Mouse (Mus musculus): ENCODE data around the gene Plac1. TPM values are rescaled to one million over a fixed set of nuclear protein-coding genes. Genes with fewer than 3 reads are reported as not detected.

The Plac1 gene
- polyA plus RNA-seq, 1 experiment from 2014 or later, result 6.0 TPM

- no peaks in the 10 kb centered on the region for H3K36me3 ChIP-seq
- WGBS, result 80% methylated on average over 2 of the region's 2 CpGs
Observed at GRCm38 (mm10) chrX:53139641-53140040, 100.3 kb downstream of the Plac1 start.

GRCm38 (mm10) chrX:53137066-53137465 lies 102.8 kb downstream of the Plac1 start:
- no peak for ATAC-seq (replicated peaks; ENCODE audit: low FRiP score)
- H3K4me3 ChIP-seq (replicated peaks), result no peak overlapping the region
- H3K4me1 ChIP-seq, result no peaks in the 10 kb centered on the region
- peaks cover 15% of the 10 kb centered on the region; the same call in 1 of the 2 replicates for H3K27me3 ChIP-seq
- H3K36me3 ChIP-seq, result no peaks in the 10 kb centered on the region
- H3K9me3 ChIP-seq (replicated peaks), result no peaks in the 10 kb centered on the region
- no peak overlapping the region for H3K27ac ChIP-seq
- WGBS, result 75% methylated on average over 2 of the region's 2 CpGs
- H3K9ac ChIP-seq, result no peak overlapping the region
- H3K4me2 ChIP-seq, result no peak overlapping the region

More at GRCm38 (mm10) chrX:53139641-53140040, 100.3 kb downstream of the Plac1 start:
- no peak overlapping the region for H3K4me2 ChIP-seq
- H3K27ac ChIP-seq, result no peak overlapping the region
- H3K4me1 ChIP-seq, result no peaks in the 10 kb centered on the region
- ATAC-seq (replicated peaks; ENCODE audit: low FRiP score), result no peak
- H3K4me3 ChIP-seq (replicated peaks), result no peak overlapping the region
- H3K27me3 ChIP-seq, result peaks cover 15% of the 10 kb centered on the region; the same call in 1 of the 2 replicates
- no peak overlapping the region for H3K9ac ChIP-seq
- H3K9me3 ChIP-seq (replicated peaks), result no peaks in the 10 kb centered on the region

- no peaks in the 10 kb centered on the region for H3K4me1 ChIP-seq
- no peak overlapping the region for H3K9ac ChIP-seq
- no peaks in the 10 kb centered on the region for H3K36me3 ChIP-seq
- no peak overlapping the region for H3K4me3 ChIP-seq (replicated peaks)
- no peaks in the 10 kb centered on the region for H3K9me3 ChIP-seq (replicated peaks)
- H3K27ac ChIP-seq, result no peak overlapping the region
- 23% methylated on average over 2 of the region's 2 CpGs for WGBS
- no peak overlapping the region for H3K4me2 ChIP-seq
- no peak for ATAC-seq (replicated peaks; ENCODE audit: low FRiP score)
- H3K27me3 ChIP-seq, result peaks cover 15% of the 10 kb centered on the region; the same call in 1 of the 2 replicates
Observed at GRCm38 (mm10) chrX:53129501-53129900, 110.4 kb downstream of the Plac1 start.

- Histone ChIP-seq H3K9ac (no peak overlapping the region), H3K27me3 (0 out of 2 replicates have a peak, but pooled peaks cover 10% of the 10 kb centered on the region), H3K9me3 (replicated peaks) (no peaks in the 10 kb centered on the region), H3K36me3 (no peaks in the 10 kb centered on the region), H3K27ac (peak overlapping the region; percentile 32), H3K4me3 (replicated peaks) (no peak overlapping the region), H3K4me1 (no peaks in the 10 kb centered on the region), H3K4me2 (no peak overlapping the region)
- no peak for ATAC-seq (replicated peaks; ENCODE audit: low FRiP score)
- 67% methylated on average over 6 of the region's 6 CpGs for WGBS
Observed at GRCm38 (mm10) chrX:53126492-53127033, 113.3 kb downstream of the Plac1 start.

GRCm38 (mm10) chrX:53125838-53126467 lies 114.0 kb downstream of the Plac1 start:
- H3K4me1 ChIP-seq, result no peaks in the 10 kb centered on the region
- WGBS, result 34% methylated on average over 3 of the region's 3 CpGs
- 0 out of 2 replicates have a peak, but pooled peaks cover 6% of the 10 kb centered on the region for H3K27me3 ChIP-seq
- no peak overlapping the region for H3K9ac ChIP-seq
- ATAC-seq (replicated peaks; ENCODE audit: low FRiP score), result peak; percentile 54; the same call in 1 of the 2 replicates
- H3K9me3 ChIP-seq (replicated peaks), result no peaks in the 10 kb centered on the region
- H3K36me3 ChIP-seq, result no peaks in the 10 kb centered on the region
- peak overlapping the region; percentile 32; the same call in 1 of the 2 replicates for H3K27ac ChIP-seq
- no peak overlapping the region for H3K4me3 ChIP-seq (replicated peaks)
- no peak overlapping the region for H3K4me2 ChIP-seq

GRCm38 (mm10) chrX:53123562-53123961 lies 116.3 kb downstream of the Plac1 start:
- Histone ChIP-seq H3K4me1 (0 out of 2 replicates have a peak, but pooled peaks cover 2% of the 10 kb centered on the region), H3K27ac (no peak overlapping the region), H3K36me3 (no peaks in the 10 kb centered on the region), H3K27me3 (peaks cover 17% of the 10 kb centered on the region), H3K4me2 (no peak overlapping the region), H3K9ac (no peak overlapping the region), H3K9me3 (replicated peaks) (no peaks in the 10 kb centered on the region), H3K4me3 (replicated peaks) (no peak overlapping the region)
- WGBS, result 71% methylated on average over 1 of the region's 1 CpGs
- no peak for ATAC-seq (replicated peaks; ENCODE audit: low FRiP score)

- Histone ChIP-seq H3K4me1 (peaks cover 16% of the 10 kb centered on the region; the same call in 1 of the 2 replicates), H3K36me3 (no peaks in the 10 kb centered on the region), H3K9me3 (replicated peaks) (no peaks in the 10 kb centered on the region), H3K4me3 (replicated peaks) (no peak overlapping the region), H3K27me3 (peaks cover 21% of the 10 kb centered on the region), H3K27ac (0 out of 2 replicates have a peak overlapping the region, but pooled peaks have one; percentile 27), H3K4me2 (no peak overlapping the region), H3K9ac (no peak overlapping the region)
- WGBS, result 54% methylated on average over 6 of the region's 6 CpGs
- ATAC-seq (replicated peaks; ENCODE audit: low FRiP score), result no peak
Observed at GRCm38 (mm10) chrX:53118631-53119030, 121.3 kb downstream of the Plac1 start.

GRCm38 (mm10) chrX:53118019-53118418 lies 121.9 kb downstream of the Plac1 start:
- Histone ChIP-seq H3K9me3 (replicated peaks) (no peaks in the 10 kb centered on the region), H3K4me3 (replicated peaks) (no peak overlapping the region), H3K9ac (no peak overlapping the region), H3K27ac (no peak overlapping the region), H3K4me1 (peaks cover 16% of the 10 kb centered on the region; the same call in 1 of the 2 replicates), H3K36me3 (no peaks in the 10 kb centered on the region), H3K4me2 (no peak overlapping the region), H3K27me3 (peaks cover 22% of the 10 kb centered on the region)
- no peak for ATAC-seq (replicated peaks; ENCODE audit: low FRiP score)

- 59% methylated on average over 7 of the region's 7 CpGs for WGBS
Observed at GRCm38 (mm10) chrX:53114994-53115393, 124.9 kb downstream of the Plac1 start.

GRCm38 (mm10) chrX:53110142-53110541 lies 129.8 kb downstream of the Plac1 start:
- WGBS, result 92% methylated on average over 4 of the region's 4 CpGs

More at GRCm38 (mm10) chrX:53114994-53115393, 124.9 kb downstream of the Plac1 start:
- peaks cover 18% of the 10 kb centered on the region; the same call in 1 of the 2 replicates for H3K4me1 ChIP-seq
- H3K4me3 ChIP-seq (replicated peaks), result no peak overlapping the region
- ATAC-seq (replicated peaks; ENCODE audit: low FRiP score), result 0 out of 2 replicates have a peak, but pooled peaks have one; percentile 12
- H3K27ac ChIP-seq, result 0 out of 2 replicates have a peak overlapping the region, but pooled peaks have one; percentile 45
- no peak overlapping the region; the same call in 1 of the 2 replicates for H3K4me2 ChIP-seq
- peaks cover 18% of the 10 kb centered on the region for H3K27me3 ChIP-seq
- H3K36me3 ChIP-seq, result no peaks in the 10 kb centered on the region
- no peak overlapping the region for H3K9ac ChIP-seq
- H3K9me3 ChIP-seq (replicated peaks), result no peaks in the 10 kb centered on the region

GRCm38 (mm10) chrX:53107127-53107526 lies 132.8 kb downstream of the Plac1 start:
- no peak overlapping the region for H3K27ac ChIP-seq
- no peak overlapping the region for H3K4me2 ChIP-seq
- 0 out of 2 replicates have a peak, but pooled peaks cover 2% of the 10 kb centered on the region for H3K4me1 ChIP-seq
- 0 out of 2 replicates have a peak, but pooled peaks cover 5% of the 10 kb centered on the region for H3K27me3 ChIP-seq
- H3K36me3 ChIP-seq, result no peaks in the 10 kb centered on the region
- no peaks in the 10 kb centered on the region for H3K9me3 ChIP-seq (replicated peaks)
- WGBS, result 73% methylated on average over 2 of the region's 2 CpGs
- no peak for ATAC-seq (replicated peaks; ENCODE audit: low FRiP score)
- no peak overlapping the region for H3K4me3 ChIP-seq (replicated peaks)
- no peak overlapping the region for H3K9ac ChIP-seq

More at GRCm38 (mm10) chrX:53110142-53110541, 129.8 kb downstream of the Plac1 start:
- H3K4me1 ChIP-seq, result peaks cover 9% of the 10 kb centered on the region; the same call in 1 of the 2 replicates
- ATAC-seq (replicated peaks; ENCODE audit: low FRiP score), result no peak
- no peak overlapping the region for H3K9ac ChIP-seq
- no peaks in the 10 kb centered on the region for H3K36me3 ChIP-seq
- H3K9me3 ChIP-seq (replicated peaks), result no peaks in the 10 kb centered on the region
- H3K4me3 ChIP-seq (replicated peaks), result no peak overlapping the region
- H3K27ac ChIP-seq, result no peak overlapping the region
- H3K27me3 ChIP-seq, result peaks cover 11% of the 10 kb centered on the region; the same call in 1 of the 2 replicates
- no peak overlapping the region for H3K4me2 ChIP-seq

- WGBS, result 61% methylated on average over 2 of the region's 2 CpGs
- no peaks in the 10 kb centered on the region for H3K9me3 ChIP-seq (replicated peaks)
- H3K4me1 ChIP-seq, result no peaks in the 10 kb centered on the region
- H3K9ac ChIP-seq, result no peak overlapping the region
- H3K4me3 ChIP-seq (replicated peaks), result no peak overlapping the region
- H3K27ac ChIP-seq, result no peak overlapping the region
- H3K27me3 ChIP-seq, result peaks cover 7% of the 10 kb centered on the region
- no peaks in the 10 kb centered on the region for H3K36me3 ChIP-seq
- no peak overlapping the region for H3K4me2 ChIP-seq
- ATAC-seq (replicated peaks; ENCODE audit: low FRiP score), result no peak
Observed at GRCm38 (mm10) chrX:53101165-53101564, 138.7 kb downstream of the Plac1 start.
